Mouse (Mus musculus): ENCODE data around the gene Sh3glb1. TPM values are rescaled to one million over a fixed set of nuclear protein-coding genes. Genes with fewer than 3 reads are reported as not detected.

Sh3glb1 gene
- polyA plus RNA-seq, 1 experiment = 49.9 TPM

DNA sequence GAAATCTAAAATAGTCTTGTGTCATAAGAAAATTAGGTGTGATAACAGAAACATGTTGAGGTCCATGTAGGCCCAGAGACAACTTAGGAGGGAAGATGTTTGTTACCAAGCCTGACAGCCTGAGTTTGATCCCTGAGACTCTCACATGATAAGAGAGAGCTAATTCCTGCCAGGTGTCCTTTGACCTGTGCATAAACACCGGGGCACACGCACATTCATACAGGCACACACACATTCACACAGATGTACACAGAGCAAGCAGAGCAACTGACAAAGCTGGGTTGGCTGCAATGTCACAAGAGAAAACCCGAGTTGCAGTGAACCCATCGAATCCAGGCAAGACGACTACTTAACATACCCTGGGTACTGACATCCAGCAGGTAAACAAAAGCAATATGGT, 11.5 kb downstream of the Sh3glb1 start:
- TF ChIP-seq CTCF (IDR thresholded peaks at IDR 0.05; ENCODE audit: borderline replicate concordance, extremely low read depth, insufficient read depth, insufficient read length) (no peak), POLR2A (IDR thresholded peaks at IDR 0.05; ENCODE audit: borderline replicate concordance, extremely low read depth, insufficient read depth, insufficient read length, poor library complexity, severe bottlenecking) (no peak)
- no peak for DNase-seq (ENCODE audit: low read depth)

DNA sequence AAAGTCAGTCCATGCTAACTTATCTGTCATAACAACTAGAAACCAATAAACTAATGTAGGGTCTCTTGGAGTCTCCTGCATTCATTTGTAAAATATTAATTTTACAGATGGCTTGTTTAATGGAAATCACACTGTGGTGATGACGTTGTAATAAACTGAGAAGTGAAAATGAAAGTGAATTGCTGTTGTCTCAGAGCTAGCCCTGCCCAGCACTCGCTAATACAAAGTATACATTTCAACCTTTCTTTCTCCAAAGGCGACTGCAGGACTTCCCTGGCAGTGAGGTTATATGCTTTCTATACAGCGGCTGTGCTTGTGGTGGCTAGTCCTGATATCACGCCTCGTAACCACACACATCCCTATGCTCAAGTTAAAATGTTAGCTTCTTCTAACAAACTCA, 16.2 kb downstream of the Sh3glb1 start:
- no peak for DNase-seq (ENCODE audit: low read depth)
- no peak for TF ChIP-seq POLR2A (IDR thresholded peaks at IDR 0.05; ENCODE audit: borderline replicate concordance, extremely low read depth, insufficient read depth, insufficient read length, poor library complexity, severe bottlenecking)
- no peak for TF ChIP-seq CTCF (IDR thresholded peaks at IDR 0.05; ENCODE audit: borderline replicate concordance, extremely low read depth, insufficient read depth, insufficient read length)

DNA sequence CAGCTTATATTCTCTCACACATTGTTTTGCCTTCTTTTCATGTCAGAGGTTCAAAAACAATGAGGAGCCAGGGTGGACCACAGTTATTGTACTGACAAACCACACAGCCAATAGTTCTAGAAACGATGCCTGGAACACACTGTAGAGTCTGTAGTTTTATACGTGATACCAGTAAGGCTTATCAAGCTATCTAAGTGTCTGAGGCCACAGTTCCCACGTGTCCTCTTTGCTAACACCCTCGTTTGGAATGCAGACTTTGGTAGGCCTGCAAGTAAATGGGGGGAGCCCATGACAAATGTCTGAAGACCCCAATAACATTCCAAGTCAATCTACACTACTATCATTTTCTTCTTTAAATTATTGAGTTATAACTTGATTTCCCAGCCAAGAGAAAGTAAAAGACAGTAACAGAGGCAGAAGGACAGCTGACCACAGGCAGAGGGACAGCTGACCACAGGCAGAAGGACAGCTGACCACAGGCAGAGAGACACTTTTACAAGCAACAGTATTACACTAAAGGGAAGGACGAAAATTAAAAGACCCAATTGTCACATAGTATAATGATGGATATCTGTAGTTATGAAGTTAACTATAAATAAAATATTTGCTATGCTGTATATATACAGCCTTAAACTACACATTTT, 21.2 kb downstream of the Sh3glb1 start:
- no peak for TF ChIP-seq POLR2A (IDR thresholded peaks at IDR 0.05; ENCODE audit: borderline replicate concordance, extremely low read depth, insufficient read depth, insufficient read length, poor library complexity, severe bottlenecking)
- TF ChIP-seq CTCF (IDR thresholded peaks at IDR 0.05; ENCODE audit: borderline replicate concordance, extremely low read depth, insufficient read depth, insufficient read length) = no peak
- no peak for DNase-seq (ENCODE audit: low read depth)

DNA sequence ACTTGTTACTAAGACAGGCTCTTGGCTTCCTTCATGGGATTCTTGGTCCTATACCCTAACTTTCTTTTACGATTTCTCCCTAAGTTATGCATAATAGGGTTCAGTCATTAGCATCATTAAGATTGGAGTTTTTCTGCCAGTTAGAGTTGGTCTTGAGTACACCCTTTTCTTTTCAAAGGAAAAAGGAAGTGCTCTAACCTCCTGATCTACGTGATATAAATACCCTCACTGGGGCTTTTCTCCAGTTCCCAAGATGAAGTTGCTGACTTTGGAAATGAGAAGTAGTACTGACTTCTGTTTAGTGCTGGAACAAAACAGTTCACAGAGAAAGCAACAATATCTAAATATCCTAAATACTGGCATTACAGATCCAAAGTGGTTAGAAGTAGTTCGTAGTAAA, 22.2 kb downstream of the Sh3glb1 start:
- no peak for DNase-seq (ENCODE audit: low read depth)
- TF ChIP-seq POLR2A (IDR thresholded peaks at IDR 0.05; ENCODE audit: borderline replicate concordance, extremely low read depth, insufficient read depth, insufficient read length, poor library complexity, severe bottlenecking) (no peak), CTCF (IDR thresholded peaks at IDR 0.05; ENCODE audit: borderline replicate concordance, extremely low read depth, insufficient read depth, insufficient read length) (no peak)

DNA sequence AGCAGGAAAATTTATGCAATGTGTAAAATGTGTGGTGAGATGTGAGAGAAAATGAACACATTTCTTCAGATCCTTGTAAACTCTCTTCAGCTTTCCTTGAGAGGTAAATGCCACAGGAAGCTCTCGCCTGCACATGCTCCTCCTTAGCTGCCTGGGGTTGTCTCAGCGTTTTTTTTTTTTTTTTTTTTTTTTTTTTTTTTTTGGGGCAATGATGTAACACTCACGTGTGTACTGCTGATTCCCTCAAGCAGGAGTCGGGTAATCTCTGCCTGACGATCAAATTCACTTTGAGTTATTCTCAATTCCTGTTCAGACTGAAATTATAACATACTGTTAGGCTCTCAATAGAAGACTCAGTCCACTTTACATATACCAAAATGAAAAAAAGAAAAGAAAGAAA, 23.0 kb downstream of the Sh3glb1 start:
- DNase-seq (ENCODE audit: low read depth) = no peak
- TF ChIP-seq POLR2A (IDR thresholded peaks at IDR 0.05; ENCODE audit: borderline replicate concordance, extremely low read depth, insufficient read depth, insufficient read length, poor library complexity, severe bottlenecking) = no peak
- no peak for TF ChIP-seq CTCF (IDR thresholded peaks at IDR 0.05; ENCODE audit: borderline replicate concordance, extremely low read depth, insufficient read depth, insufficient read length)

DNA sequence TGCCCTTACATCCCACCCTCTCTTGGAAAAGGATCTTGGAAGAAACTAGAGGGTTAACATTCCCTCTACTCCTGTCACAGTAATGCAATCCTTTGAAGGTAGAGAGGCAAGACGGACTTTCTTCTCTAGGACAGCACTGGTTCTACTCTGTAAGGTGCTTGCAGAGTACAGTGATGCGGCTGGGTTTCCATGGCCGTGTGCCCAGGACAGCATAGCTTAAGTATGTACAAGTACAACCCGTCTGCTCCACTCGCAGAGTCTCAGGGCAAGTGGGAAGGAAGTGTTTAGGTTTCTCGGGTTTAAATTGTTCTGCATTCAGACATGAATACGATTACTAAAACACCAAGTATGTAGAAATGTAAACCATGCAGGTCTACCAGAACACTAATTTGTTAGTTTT, 25.2 kb downstream of the Sh3glb1 start:
- no peak for TF ChIP-seq POLR2A (IDR thresholded peaks at IDR 0.05; ENCODE audit: borderline replicate concordance, extremely low read depth, insufficient read depth, insufficient read length, poor library complexity, severe bottlenecking)
- TF ChIP-seq CTCF (IDR thresholded peaks at IDR 0.05; ENCODE audit: borderline replicate concordance, extremely low read depth, insufficient read depth, insufficient read length) = no peak
- no peak for DNase-seq (ENCODE audit: low read depth)

DNA sequence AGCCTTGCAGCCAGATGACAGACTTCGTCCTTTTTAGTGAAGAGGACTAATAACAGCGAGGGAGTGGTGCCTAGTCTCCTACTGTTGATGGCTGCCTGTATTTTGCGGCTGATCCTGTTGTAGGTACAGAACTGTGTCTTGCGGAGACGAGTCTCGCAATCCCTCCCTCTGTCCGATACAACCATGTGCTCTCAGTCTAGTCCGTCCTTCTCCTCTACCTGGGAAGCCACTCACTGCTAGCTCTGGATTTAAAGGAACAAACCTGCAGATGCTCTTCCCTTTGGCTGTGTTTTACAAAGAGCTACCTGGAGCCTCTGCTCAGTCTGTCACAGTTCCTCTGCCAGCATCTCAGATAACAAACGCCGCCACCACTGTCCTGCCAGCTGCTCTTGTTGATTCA, 26.1 kb downstream of the Sh3glb1 start:
- no peak for DNase-seq (ENCODE audit: low read depth)
- TF ChIP-seq CTCF (IDR thresholded peaks at IDR 0.05; ENCODE audit: borderline replicate concordance, extremely low read depth, insufficient read depth, insufficient read length) = no peak
- no peak for TF ChIP-seq POLR2A (IDR thresholded peaks at IDR 0.05; ENCODE audit: borderline replicate concordance, extremely low read depth, insufficient read depth, insufficient read length, poor library complexity, severe bottlenecking)

DNA sequence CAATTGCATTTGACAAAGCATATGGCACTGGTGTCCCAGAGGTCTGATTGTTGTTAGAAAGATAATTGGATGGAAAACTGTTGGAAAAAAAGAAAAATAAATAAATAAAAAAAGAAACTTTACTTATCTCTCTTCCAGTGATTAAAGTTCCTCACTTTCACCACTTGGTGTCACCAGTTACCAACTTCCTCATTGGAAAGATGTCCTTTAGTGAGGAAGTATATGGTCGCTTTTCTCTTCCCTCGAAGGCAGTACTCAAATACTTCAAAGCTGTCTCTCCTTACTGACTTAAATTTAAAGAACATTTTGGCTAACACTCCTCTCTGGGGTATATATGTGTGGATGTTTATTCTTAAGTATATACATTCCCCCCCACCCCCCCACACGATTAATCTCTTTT, 28.1 kb downstream of the Sh3glb1 start:
- DNase-seq (ENCODE audit: low read depth) = peak; percentile 76
- TF ChIP-seq CTCF (IDR thresholded peaks at IDR 0.05; ENCODE audit: borderline replicate concordance, extremely low read depth, insufficient read depth, insufficient read length) (peak; percentile 9; the same call in 1 of the 2 replicates), POLR2A (IDR thresholded peaks at IDR 0.05; ENCODE audit: borderline replicate concordance, extremely low read depth, insufficient read depth, insufficient read length, poor library complexity, severe bottlenecking) (no peak)

DNA sequence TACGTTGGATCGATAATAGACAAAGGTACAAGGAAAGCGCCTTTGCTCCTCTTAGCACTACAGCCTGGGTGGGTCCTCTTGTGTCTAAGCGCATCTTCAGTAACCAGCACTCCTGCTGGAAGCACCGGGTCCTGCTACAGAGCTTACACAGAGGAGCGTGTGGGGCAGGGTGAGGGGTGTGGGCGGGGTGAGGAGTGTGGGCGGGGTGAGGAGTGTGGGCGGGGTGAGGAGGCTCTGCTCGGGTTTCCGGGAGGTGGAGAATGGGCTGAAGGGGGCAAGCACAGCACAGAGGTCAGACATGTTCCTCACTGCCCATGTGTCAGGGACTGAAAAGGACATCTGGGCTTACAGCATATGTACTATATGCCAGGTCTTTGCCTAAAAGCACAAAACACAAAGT, 30.9 kb downstream of the Sh3glb1 start:
- TF ChIP-seq CTCF (IDR thresholded peaks at IDR 0.05; ENCODE audit: borderline replicate concordance, extremely low read depth, insufficient read depth, insufficient read length) (no peak), POLR2A (IDR thresholded peaks at IDR 0.05; ENCODE audit: borderline replicate concordance, extremely low read depth, insufficient read depth, insufficient read length, poor library complexity, severe bottlenecking) (no peak)
- DNase-seq (ENCODE audit: low read depth) = peak; percentile 53

DNA sequence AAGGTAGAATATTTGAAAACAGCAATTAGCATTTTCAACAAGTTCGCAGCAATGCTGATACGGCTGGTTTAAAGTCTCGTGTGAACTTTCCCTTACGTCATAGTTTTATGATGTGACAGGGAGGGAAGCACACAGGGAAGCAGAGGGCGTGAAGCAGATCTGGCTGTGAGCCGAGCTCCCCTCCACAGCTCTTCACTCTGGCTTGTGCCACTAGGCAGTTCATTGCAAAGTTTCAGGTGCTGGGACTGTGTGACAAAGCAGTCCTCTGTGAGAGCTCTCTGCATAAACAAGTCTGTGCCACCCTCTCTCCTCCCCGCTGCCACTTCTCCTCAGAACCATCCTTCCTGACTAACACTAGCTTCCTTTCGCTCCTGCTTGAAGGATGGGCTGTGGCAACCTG, 31.9 kb downstream of the Sh3glb1 start:
- TF ChIP-seq POLR2A (IDR thresholded peaks at IDR 0.05; ENCODE audit: borderline replicate concordance, extremely low read depth, insufficient read depth, insufficient read length, poor library complexity, severe bottlenecking) = no peak
- TF ChIP-seq CTCF (IDR thresholded peaks at IDR 0.05; ENCODE audit: borderline replicate concordance, extremely low read depth, insufficient read depth, insufficient read length) = no peak
- DNase-seq (ENCODE audit: low read depth) = peak; percentile 12

DNA sequence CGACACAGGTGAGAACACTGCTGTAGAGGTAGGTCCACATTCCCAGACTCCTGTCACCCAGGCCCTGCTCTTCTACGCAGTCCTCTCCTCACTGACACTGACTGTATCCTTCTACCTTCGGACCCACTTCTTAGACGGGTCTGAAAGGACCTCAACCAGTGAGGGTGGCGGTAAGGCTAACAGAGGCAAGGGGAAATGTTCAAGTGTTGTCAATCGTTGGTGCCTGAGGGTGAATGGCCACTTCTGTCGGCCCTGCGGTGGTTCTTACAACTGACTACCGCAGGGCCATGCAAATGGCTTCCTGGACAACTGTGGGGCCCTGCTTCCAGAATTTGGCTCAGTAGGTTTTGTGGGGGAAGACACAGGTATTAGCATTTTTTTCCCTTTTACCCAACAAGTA, 32.5 kb downstream of the Sh3glb1 start:
- TF ChIP-seq CTCF (IDR thresholded peaks at IDR 0.05; ENCODE audit: borderline replicate concordance, extremely low read depth, insufficient read depth, insufficient read length) (no peak), POLR2A (IDR thresholded peaks at IDR 0.05; ENCODE audit: borderline replicate concordance, extremely low read depth, insufficient read depth, insufficient read length, poor library complexity, severe bottlenecking) (no peak)
- no peak for DNase-seq (ENCODE audit: low read depth)

DNA sequence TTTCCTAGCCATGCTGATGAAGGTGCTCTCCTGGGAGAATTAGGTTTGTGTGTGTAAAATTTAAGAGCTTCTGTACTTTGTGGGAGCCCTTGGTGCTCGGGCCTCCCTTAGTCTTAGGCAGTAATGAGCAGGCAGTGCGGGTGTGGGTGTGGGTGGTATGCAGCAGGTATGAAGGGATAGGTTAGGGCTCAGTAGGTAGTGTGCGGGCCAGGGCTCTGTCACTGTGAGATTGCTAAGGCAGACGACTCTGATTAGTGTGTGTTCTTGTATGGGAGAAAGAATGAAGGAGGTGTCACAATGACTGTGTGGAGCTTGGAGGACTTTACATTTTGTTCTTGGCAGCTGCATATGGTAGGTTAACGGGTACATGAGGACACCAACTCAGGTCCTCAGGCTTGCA, 34.0 kb downstream of the Sh3glb1 start:
- no peak for DNase-seq (ENCODE audit: low read depth)
- TF ChIP-seq CTCF (IDR thresholded peaks at IDR 0.05; ENCODE audit: borderline replicate concordance, extremely low read depth, insufficient read depth, insufficient read length) = no peak
- no peak for TF ChIP-seq POLR2A (IDR thresholded peaks at IDR 0.05; ENCODE audit: borderline replicate concordance, extremely low read depth, insufficient read depth, insufficient read length, poor library complexity, severe bottlenecking)

Data from brain, embryonic 14.5 days (tissue).